Mouse (Mus musculus) erythroblast, embryonic 14.5 days (primary cell): Measurements from ENCODE around the gene Itga7. TPM values are rescaled to one million over a fixed set of nuclear protein-coding genes. Genes with fewer than 3 reads are reported as not detected.

Experiments
- H3K27me3 ChIP-seq: 2 replicates; pipeline ENCODE4 v1.6.1; 2012; ENCODE audit warnings: inconsistent platforms; ENCODE audit not compliant: control insufficient read depth
- H3K36me3 ChIP-seq: 2 replicates; pipeline ENCODE4 v1.6.1; 2012; ENCODE audit warnings: mild to moderate bottlenecking, inconsistent platforms; ENCODE audit not compliant: control insufficient read depth
- H3K4me1 ChIP-seq: 2 replicates; pipeline ENCODE4 v1.6.1; 2012; ENCODE audit warnings: inconsistent platforms; ENCODE audit not compliant: control insufficient read depth
- H3K4me3 ChIP-seq: replicated peaks from 2 replicates; pipeline ENCODE3; 2012; ENCODE audit warnings: moderate library complexity, mild to moderate bottlenecking, inconsistent platforms
- H3K9me3 ChIP-seq: 2 replicates; pipeline ENCODE4 v1.6.1; 2012; ENCODE audit warnings: low read length, inconsistent platforms, mixed read lengths; ENCODE audit not compliant: control insufficient read depth
- GATA1 ChIP-seq: IDR thresholded peaks from 2 replicates; pipeline ENCODE4 v1.6.1; 2012; ENCODE audit warnings: low read length, inconsistent platforms, mixed read lengths
- TAL1 ChIP-seq: IDR thresholded peaks from 3 replicates; pipeline ENCODE4 v1.6.1; 2012; ENCODE audit warnings: low read length, inconsistent platforms, mixed read lengths
- polyA plus RNA-seq: library from polyadenylated mRNA; stranded (reverse); fragments of >175 nt; gene quantifications from 2 replicates; pipeline ENCODE4 v1.2.3, GENCODE M21; 2012

Gene Itga7
- polyA plus RNA-seq, 1 experiment: not detected

DNA sequence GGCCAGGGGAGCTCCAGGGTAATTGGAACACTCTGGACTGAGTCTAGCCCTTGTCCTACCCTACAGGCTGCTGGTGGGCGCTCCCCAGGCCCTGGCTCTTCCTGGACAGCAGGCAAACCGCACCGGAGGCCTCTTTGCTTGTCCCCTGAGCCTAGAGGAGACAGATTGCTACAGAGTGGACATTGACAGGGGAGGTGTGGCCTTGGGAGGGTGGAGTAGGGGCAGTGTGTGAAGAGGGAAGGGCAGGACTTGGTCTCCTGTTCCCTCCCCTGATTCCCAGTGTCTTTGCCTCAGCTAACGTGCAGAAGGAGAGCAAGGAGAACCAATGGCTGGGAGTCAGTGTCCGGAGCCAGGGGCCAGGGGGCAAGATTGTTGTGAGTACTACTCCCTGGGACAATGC is 5.4 kb downstream of the Itga7 start:
- no peaks in the 10 kb centered on the region for H3K4me1 ChIP-seq
- no peak overlapping the region for H3K4me3 ChIP-seq
- H3K36me3 ChIP-seq: no peaks in the 10 kb centered on the region
- TF ChIP-seq TAL1 (no peak), GATA1 (no peak)
- peaks cover 39% of the 10 kb centered on the region for H3K27me3 ChIP-seq
- no peaks in the 10 kb centered on the region; the same call in 1 of the 2 replicates for H3K9me3 ChIP-seq

DNA sequence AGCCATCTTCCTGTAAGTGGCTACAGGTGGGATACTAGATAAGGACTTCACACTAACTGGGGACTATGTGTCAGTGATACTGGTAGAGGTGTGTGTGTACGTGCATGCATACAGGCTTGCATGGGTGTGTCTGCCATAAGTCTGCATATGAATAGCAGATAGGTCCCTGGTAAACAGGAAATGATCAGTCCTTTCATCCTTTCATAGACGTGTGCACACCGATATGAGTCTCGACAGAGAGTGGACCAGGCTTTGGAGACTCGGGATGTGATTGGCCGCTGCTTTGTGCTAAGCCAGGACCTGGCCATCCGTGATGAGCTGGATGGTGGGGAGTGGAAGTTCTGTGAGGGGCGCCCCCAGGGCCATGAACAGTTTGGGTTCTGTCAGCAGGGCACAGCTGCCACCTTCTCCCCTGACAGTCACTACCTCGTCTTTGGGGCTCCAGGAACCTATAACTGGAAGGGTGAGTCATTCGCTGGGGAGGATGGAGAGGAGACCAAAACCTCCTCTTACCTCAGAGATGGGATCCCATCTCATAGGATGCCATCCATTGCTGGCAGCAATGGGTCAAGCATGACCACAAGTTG is 7.0 kb downstream of the Itga7 start:
- Histone ChIP-seq H3K36me3 (no peaks in the 10 kb centered on the region), H3K4me1 (no peaks in the 10 kb centered on the region), H3K27me3 (peaks cover 24% of the 10 kb centered on the region), H3K4me3 (no peak overlapping the region), H3K9me3 (no peaks in the 10 kb centered on the region)
- no peak for TF ChIP-seq GATA1
- no peak for TF ChIP-seq TAL1

DNA sequence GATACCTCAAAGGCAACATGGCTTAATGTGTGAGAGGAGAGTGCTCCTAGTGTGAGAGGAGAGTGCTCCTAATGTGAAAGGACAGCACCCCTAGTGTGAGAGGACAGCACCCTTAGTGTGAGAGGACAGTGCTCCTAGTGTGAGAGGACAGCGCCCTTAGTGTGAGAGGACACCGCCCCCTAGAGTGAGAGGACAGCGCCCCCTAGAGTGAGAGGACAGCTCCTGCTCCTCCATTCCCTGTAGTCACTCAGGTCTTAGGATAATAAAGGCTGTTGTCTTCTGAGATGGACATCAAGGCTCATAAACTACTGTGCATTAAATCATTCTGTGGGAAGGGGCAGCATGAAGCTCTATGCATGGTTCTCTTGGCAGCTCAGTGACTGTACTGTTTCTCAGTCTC is 12.1 kb downstream of the Itga7 start:
- no peak overlapping the region for H3K4me3 ChIP-seq
- peaks cover 9% of the 10 kb centered on the region for H3K9me3 ChIP-seq
- no peaks in the 10 kb centered on the region for H3K36me3 ChIP-seq
- H3K27me3 ChIP-seq: peaks cover 20% of the 10 kb centered on the region; the same call in 1 of the 2 replicates
- no peaks in the 10 kb centered on the region for H3K4me1 ChIP-seq
- no peak for TF ChIP-seq GATA1
- TF ChIP-seq TAL1: no peak

DNA sequence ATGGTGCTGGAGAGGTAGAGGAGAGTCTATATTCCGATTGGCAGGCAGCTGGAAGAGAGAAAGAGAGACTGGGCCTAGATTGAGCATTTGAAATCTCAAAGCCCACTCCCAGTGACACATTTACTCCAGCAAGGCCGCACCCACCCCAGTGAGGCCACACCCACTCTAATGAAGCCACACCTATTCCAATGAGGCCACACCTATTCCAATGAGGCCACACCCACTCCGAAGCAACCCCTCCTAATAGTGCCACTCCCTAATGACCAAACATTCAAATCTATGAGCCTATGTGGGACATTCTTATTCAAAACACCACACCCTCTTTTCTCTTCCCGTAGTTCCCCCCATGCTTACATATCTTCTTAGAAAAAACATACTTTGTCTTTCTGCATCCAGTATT is 13.9 kb downstream of the Itga7 start:
- TF ChIP-seq GATA1 (no peak), TAL1 (no peak)
- peaks cover 18% of the 10 kb centered on the region; the same call in 1 of the 2 replicates for H3K27me3 ChIP-seq

DNA sequence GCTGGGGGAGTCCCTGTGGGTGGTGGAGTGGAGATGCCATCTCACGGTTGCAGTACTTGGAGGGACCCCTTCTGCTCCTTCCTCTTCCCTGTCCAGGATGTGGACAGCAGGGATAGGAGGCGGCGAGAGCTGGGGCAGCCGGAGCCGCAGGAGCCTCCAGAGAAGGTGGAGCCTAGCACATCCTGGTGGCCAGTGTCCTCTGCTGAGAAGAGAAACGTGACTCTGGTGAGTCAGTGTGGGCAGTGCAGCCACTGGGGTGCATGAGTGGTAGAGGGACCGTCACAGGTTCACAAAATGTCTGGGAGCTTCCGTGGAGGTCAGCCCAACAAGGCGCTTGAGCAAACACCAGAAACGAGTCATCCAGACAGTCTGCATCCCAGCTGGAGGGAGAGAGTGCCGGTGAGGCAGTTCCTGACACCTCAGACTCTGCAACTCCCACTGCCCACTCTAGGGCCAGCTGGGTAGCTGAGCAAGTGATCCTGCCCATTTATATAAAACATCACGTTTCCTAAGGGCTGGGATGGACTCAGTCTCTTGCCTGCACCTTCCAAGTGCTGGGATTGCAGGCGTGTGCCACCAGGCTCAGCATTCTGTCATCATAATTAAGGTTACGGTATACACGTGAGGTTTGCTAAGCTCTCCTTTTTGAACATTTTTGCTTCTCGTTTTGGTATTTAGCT is 16.7 kb downstream of the Itga7 start:
- Histone ChIP-seq H3K36me3 (no peaks in the 10 kb centered on the region), H3K4me3 (no peak overlapping the region), H3K27me3 (peaks cover 21% of the 10 kb centered on the region; the same call in 1 of the 2 replicates), H3K4me1 (no peaks in the 10 kb centered on the region), H3K9me3 (peaks cover 9% of the 10 kb centered on the region)
- no peak for TF ChIP-seq TAL1
- no peak for TF ChIP-seq GATA1

More for the DNA sequence above, 13.9 kb downstream of the Itga7 start:
- Histone ChIP-seq H3K4me1 (no peaks in the 10 kb centered on the region), H3K36me3 (no peaks in the 10 kb centered on the region), H3K9me3 (peaks cover 9% of the 10 kb centered on the region), H3K4me3 (no peak overlapping the region)

DNA sequence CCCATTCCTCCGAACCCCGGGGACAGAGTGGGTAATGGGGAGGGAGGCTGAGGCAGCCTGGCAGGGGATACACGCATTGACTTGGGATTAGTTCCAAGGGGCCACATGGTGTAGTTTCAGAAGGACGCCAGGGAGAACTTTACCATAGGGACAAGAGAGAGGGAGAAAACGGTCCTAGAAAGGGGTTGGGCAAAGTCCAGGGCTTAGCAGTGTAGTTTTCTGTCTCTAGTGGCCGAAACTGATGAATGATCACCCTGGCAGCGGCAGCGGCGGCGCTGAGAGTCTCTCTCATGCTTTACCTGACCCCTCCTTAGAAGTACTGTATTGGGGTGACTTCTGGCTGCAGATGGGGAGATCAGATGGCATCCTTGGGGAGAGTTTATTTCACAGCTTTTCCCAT is 24.7 kb downstream of the Itga7 start:
- Histone ChIP-seq H3K4me1 (no peaks in the 10 kb centered on the region), H3K27me3 (peaks cover 29% of the 10 kb centered on the region), H3K4me3 (no peak overlapping the region), H3K36me3 (no peaks in the 10 kb centered on the region), H3K9me3 (no peaks in the 10 kb centered on the region)
- no peak for TF ChIP-seq TAL1
- TF ChIP-seq GATA1: no peak

DNA sequence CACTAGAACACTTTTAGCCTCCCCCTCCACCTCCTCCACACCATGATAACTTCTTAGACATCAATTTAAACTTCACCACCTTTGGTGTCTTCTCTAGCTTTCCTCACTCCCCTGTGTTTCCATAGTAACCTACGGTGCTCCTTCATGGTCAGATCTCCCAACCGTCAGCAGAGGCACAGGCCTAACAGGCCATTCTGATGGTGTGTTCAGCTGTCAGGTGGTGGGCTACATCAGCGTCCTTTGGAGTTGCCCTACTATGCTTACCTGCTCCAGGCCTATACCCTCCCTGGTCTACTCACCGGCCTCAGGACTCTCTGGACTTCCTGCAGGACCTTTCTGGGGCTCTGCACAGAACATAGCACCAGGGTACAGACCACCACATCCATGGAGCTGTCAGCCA is 26.5 kb downstream of the Itga7 start:
- H3K4me1 ChIP-seq: no peaks in the 10 kb centered on the region
- no peaks in the 10 kb centered on the region for H3K9me3 ChIP-seq
- H3K27me3 ChIP-seq: peaks cover 26% of the 10 kb centered on the region
- H3K36me3 ChIP-seq: no peaks in the 10 kb centered on the region
- no peak for TF ChIP-seq TAL1
- TF ChIP-seq GATA1: no peak
- H3K4me3 ChIP-seq: no peak overlapping the region

DNA sequence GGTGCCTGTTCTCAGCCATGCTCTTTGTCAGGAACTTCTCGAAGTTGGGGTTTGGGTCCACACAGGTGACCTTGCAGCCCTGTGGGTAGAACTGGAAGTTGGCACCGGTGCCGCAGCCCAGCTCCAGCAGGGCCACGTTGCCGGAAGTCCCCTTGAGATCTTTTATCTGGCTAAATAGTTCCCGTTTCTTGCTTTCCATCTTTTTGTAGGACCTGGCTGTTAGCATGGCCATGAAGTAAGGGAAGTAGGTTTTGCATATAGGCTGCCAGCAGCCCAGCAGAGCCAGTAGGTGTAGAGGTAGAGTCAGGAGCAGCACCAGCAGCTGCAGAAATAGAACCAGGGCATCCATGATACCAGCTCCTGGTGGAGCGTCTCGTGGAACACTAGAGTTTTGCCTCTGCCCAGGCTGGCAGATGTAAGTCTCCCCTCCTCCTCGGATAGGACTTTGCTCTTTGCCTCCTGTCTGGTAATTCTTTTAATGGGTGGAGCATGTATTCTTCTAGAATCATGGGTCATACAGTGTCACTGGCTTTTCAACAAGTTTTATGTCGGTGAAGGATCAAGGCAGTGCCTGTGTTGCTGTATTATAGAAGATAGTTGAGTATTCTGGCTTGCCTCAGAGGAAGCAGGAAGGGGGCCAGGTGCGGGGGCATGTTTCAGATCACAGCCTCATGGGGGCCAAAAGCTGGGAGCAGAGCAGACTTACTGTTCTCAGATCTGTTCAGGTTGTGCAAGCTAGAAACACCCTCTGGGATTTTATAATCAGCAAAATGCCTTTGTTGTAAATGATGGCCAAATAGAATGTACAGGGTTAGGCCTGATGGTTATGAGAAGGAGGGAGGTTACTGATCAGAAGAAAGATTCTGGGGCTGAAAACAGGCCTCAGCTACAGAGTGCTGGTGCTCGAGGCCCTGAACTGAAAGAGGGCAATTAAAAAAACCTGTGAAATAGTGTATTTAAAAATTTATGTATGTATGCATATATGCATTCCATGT is 27.3 kb downstream of the Itga7 start, which contains the start of gene Mettl7b:
Gene Mettl7b (minus strand): TSS at position 399 of the 995 bp plus-strand sequence.
- H3K36me3 ChIP-seq: no peaks in the 10 kb centered on the region
- H3K4me1 ChIP-seq: no peaks in the 10 kb centered on the region
- H3K9me3 ChIP-seq: no peaks in the 10 kb centered on the region
- TF ChIP-seq TAL1: no peak
- TF ChIP-seq GATA1: no peak
- H3K4me3 ChIP-seq: no peak within 1 kb of the TSS
- H3K27me3 ChIP-seq: peaks cover 23% of the 10 kb centered on the region
